Mouse (Mus musculus) cerebellum, adult 2 months (tissue): ENCODE results near the gene Tub.

Experiments
- CTCF ChIP-seq: fragments of 200-500 bp; IDR thresholded peaks from 2 replicates; pipeline ENCODE4 v1.5.1; 2011; ENCODE audit warnings: low read depth, mild to moderate bottlenecking, control low read depth, low read length, moderate library complexity, borderline replicate concordance; ENCODE audit not compliant: insufficient read depth
- POLR2A ChIP-seq: fragments of 200-500 bp; IDR thresholded peaks from 2 replicates; pipeline ENCODE4 v1.6.1; 2011; ENCODE audit warnings: low read length, control low read depth, borderline replicate concordance; ENCODE audit not compliant: insufficient read depth

- TF ChIP-seq CTCF (no peak), POLR2A (no peak)
Measured at GRCm38 (mm10) chr7:109011596-109012180, 61.5 kb downstream of the Tub start.
